Mouse (Mus musculus): ENCODE data around the gene Avp.

Avp gene

DNA sequence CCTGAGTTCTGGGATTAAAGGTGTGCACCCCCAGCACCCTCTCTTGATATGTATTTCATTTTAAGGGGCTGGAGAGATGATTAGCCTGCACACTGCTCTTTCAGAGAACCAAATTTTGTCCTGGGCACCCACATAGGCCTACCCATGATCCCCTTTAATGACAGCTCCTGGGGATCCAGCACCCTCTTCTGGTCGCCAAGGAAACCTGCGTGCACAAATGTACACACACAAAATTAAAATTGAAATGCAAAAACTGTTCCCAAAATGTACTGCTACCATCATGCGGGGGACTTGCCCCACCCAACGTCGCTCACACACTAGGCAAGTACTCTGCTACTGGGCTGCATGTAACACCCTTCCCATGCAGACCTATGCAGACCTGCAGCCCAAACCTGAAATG is 7.4 kb downstream of the Avp start:
- DNase-seq (ENCODE audit: low read depth in 2 of 2, low spot score in 2 of 2) = no peak

DNA sequence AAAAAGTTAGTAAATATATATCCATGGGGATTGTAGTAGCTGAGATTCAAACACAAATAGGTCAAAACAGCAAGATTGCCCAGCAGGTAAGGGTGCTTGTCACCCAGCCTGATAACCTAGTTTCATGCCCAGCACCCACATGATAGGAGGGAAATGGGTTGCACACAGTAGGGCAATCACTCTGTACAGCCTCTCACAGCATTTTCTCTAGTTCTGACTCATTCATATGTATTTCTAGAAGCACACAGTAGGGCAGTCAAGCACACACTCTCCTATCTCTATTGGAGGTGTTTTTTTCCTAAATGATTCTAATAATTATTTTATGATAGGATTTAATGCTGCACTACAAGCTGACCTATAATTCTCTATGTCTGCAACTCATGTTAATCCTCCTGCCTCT is 12.4 kb downstream of the Avp start:
- no peak for DNase-seq (ENCODE audit: low read depth in 2 of 2, low spot score in 2 of 2)

DNA sequence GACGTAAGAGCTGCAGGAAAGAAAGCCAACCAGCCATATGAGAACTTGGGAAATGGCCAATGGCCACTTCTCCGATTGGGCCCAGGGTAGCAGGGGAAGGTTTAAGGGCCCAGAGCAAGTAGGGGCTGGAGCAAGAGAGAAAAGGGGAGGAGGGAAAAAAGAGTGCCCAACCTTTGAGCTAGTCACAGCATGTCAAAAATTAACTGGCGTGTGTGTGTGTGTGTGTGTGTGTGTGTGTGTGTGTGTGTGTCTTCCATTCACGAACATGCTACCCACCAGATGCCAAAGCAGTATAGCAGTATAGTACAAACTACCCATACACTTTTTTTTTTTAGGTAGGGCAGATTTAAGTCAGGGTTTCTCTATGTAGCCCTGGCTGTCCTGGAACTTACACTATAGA is 13.4 kb downstream of the Avp start:
- DNase-seq (ENCODE audit: low read depth in 2 of 2, low spot score in 2 of 2) = no peak

DNA sequence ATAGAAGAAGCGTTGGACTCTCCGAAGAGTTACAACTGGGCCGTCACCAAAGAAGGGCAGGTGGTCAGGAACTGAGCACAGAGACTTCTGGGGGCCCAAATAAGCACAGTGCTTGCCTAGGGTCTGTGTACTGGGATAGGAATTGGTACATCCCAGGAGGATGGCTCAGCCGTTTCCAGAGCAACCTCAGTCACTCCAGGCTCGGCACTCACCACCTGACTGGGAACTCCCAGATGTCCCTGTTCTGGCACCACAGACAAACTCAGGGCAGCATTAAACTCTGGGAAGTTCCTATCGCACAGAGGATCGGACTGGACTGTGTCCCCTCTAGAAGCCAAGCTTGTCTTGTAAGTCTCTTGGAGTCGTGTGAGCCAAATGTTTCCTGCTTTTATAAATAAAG is 17.4 kb downstream of the Avp start:
- DNase-seq (ENCODE audit: low read depth in 2 of 2, low spot score in 2 of 2) = no peak

DNA sequence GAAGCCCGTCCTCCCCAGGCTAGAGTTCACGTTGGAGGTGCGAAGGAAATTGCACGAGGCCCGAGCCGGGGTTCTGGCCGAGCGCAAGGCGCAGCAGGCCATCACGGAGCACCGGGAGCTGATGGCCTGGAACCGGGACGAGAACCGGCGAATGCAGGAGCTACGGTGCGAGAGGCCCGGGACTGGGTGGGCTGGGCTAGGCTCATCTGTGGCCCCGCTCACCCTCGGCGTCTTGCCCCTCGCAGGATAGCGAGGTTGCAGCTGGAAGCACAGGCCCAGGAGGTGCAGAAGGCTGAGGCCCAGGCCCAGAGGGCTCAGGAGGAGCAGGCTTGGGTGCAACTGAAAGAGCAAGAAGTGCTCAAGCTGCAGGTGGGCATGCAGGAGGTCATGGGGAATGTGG is 18.3 kb downstream of the Avp start:
- peak in 1 of 2 experiments; percentile 16 for DNase-seq (ENCODE audit: low read depth in 2 of 2, low spot score in 2 of 2)

DNA sequence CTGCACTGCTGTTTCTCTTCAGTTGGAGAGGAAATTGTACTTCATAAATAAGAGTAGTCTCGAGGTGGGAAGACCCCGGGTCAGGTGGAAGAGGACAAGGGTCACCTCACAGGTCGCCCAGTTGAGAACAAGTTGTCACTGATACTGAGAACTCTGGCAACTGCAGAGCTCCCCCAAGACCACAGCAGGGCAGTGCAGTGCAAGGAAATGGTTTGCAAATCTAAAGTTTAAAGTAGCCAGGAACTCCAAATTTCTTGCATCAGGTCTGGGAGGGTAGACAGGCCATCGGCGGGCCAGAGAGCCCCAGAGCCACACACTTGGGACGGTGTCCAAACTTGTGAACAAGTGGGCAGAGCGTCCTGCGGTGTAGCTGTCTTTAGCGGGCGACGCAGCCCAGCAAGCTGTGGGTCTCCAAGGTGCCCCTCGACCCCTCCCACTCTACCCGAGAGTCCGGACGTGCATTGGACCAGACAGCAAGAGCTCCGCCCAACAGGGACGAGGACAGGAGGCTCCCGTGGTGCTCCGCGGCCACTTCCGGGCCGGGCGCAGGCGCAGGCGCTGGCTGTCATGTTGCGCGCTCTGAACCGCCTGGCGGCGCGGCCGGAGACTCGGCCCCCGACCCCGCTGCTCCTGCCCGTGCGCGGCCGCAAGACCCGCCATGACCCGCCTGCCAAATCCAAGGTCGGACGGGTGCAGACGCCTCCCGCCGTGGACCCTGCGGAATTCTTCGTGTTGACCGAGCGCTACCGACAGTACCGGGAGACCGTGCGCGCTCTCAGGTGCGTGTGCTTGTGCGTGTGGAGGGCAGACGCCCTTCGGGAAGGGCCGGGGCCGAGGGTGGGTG is 18.9 kb downstream of the Avp start, which contains the start of gene Mrps26:
Mrps26 (plus strand) TSS at position 531 of the 844 bp plus-strand sequence.
- DNase-seq (ENCODE audit: low read depth in 2 of 2, low spot score in 2 of 2) = peak; percentile 81 to 83

DNA sequence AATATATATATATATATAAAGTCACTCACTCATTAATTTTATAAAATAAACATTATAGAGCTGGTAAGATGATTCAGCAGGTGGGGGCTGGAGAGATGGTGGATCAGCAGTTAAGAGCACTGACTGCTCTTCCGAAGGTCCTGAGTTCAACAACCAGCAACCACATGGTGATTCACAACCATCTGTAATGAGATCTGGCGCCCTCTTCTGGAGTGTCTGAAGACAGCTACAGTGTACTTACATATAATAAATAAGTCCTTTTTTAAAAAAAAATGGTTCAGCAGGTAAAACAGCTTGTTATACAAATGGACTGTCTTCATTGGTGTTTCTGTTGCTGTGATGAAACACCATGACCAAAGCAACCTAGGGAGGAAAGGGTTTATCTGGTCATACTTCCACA is 24.3 kb downstream of the Avp start:
- DNase-seq (ENCODE audit: low read depth in 2 of 2, low spot score in 2 of 2) = no peak

DNA sequence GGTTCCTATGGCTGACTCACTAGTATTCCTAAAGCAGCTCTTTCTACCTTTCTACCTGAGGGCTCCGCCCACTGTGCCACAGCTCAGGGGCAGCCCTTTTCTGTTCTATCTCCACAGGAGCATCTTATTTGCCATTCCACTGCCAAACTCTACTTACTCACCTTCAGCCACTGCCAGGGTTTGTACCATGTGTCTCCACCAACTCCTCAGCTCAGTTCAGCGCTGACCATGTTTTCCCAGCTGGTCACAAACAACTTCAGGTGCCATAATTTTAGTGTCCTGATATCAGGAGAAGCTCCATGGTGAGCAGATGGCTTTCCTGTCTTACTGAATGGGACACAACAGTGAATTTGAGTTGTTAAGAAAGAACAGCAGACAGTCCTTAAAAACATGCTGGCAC is 24.9 kb downstream of the Avp start:
- DNase-seq (ENCODE audit: low read depth in 2 of 2, low spot score in 2 of 2) = no peak

DNA sequence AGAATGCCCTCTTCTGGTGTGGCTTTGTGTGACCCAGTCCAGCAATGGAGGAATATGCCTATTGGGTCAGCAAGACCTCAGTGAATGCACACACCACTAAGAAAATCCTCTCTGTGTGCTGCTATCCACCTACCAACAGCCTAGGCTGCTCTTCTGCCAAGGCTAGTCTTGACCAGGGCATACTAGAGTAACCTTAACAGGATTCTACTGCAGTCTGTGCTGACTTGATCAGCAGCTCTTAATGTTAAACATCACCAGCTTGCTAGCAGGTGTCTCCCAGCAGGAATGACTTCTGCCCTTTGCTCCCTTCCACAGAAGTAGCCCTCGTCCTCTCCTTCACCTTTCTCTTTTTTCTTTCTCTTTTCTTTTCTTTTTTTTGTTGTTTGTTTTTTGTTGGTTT is 26.1 kb downstream of the Avp start:
- no peak for DNase-seq (ENCODE audit: low read depth in 2 of 2, low spot score in 2 of 2)

DNA sequence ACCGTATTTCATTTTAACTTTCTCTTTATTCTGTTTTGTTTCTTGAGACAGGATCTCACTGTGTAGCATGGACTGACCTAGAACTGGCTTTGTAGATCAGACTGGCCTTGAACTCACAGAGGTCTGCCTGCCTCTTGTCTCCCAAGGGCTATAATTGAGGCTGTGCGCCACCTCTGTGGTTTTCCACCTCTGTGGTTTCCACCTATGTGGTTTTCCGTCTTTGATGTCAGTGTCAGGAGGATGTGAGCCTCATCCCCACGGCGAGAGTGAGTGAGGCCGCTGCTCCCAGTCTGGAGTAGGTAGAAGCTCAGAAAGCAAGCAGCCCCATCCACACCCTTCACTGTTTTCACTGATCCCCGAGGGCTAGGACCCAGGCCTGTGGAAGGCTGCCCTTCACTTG is 27.5 kb downstream of the Avp start:
- DNase-seq (ENCODE audit: low read depth in 2 of 2, low spot score in 2 of 2) = no peak

DNA sequence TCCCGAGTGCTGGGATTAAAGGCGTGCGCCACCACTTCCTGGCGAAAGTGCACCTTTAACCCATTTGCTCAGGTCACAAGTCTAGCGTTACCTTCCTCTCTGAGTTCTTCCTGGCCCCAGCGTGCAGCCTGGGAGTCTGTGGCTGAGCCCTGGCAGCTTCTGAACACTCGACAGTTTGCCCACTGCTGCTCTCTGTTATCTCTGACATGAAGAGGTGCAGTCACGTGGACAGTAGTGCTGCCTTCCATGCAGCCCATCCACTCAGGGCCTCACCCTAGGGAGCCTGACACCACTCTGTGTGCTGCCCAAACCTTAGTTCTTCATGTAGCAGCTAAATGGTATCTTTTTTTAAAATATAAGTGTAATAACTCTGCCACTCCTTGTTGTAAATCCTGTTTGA is 35.4 kb downstream of the Avp start:
- DNase-seq (ENCODE audit: low read depth in 2 of 2, low spot score in 2 of 2) = no peak

DNA sequence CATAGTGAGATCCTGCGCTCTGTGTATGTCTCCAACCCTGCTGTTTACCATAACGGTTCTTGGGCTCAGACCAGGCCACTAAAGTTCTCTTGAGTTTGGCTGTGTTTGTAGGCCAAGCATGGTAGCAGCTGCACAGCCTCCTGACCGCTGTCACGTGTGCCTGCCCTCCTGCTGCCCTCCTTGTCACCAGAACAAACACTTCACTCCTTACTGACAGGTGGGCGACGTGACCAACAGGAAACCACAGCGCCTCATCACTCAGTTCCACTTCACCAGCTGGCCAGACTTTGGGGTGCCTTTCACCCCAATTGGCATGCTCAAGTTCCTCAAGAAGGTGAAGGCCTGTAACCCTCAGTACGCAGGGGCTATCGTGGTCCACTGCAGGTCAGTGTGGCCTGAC is 42.1 kb downstream of the Avp start:
- DNase-seq (ENCODE audit: low read depth in 2 of 2, low spot score in 2 of 2) = no peak

DNA sequence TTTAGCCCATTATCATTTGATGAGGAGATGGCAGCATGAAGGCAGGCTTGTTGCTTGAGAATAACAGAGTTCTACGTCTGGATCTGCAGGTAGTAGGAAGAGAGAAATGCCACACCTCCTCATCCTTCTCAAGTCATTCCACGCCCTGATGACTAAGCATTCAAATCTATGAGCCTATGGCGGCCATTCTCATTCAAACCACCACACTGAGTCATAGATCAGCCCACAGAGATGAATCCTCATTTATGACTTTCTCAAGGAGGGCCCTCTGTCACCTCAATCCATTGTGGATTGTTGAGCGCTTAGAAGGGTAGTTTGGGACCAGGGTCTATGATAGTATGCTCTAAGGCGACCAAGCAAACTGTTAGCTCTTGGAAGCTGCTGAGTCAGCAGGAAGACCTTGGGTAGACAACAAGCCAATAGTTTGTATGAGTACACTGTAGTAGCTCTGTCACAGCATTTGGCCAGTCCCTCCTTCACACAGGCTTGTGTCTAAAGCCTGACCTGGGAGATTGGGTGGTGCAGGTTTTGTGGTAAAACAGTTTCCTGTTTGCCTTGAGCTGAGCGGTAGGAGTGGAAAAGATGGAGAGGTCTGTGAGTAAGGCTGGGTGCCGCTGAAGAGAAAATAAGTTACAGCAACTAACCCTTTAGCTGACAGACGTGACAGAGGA is 43.3 kb downstream of the Avp start:
- DNase-seq (ENCODE audit: low read depth in 2 of 2, low spot score in 2 of 2) = no peak

DNA sequence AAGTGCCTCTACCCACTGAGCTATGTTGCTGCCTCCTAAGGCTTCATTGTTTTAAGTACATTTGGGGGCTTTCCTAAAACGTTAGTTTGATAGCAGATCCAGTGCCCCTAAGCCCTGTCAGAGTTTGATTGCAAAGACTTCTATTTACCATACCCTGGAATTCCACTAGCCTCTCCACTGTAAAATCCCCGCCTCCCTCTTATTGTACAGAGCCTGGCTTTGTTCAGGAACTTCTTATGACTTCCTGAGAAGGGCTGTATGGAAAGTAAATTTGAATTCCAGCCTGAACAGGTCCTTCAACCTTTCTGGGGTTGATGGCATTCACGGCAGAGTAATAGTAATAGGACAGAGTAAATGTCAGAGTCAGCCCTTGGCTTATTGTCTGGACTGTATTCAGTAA is 45.5 kb downstream of the Avp start:
- no peak for DNase-seq (ENCODE audit: low read depth in 2 of 2, low spot score in 2 of 2)

DNA sequence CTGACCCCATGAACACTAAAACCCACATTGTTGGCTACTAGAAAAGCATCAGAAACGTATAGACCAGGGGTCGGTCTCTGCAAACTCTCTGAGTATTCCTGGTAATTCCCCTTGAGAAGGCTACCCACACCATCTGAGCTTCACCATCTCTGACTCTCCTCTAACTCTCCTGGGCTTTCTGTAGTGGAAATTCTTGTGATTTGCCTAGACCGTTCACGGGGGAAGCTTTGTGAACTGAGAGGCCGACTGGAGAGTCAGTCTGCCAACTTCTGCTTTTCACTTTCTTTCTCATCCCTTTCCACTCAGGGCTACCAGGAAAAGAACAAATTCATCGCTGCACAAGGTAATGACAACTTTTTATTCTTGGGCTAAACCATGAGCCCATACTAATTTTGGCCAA is 47.3 kb downstream of the Avp start:
- DNase-seq (ENCODE audit: low read depth in 2 of 2, low spot score in 2 of 2) = no peak

DNA sequence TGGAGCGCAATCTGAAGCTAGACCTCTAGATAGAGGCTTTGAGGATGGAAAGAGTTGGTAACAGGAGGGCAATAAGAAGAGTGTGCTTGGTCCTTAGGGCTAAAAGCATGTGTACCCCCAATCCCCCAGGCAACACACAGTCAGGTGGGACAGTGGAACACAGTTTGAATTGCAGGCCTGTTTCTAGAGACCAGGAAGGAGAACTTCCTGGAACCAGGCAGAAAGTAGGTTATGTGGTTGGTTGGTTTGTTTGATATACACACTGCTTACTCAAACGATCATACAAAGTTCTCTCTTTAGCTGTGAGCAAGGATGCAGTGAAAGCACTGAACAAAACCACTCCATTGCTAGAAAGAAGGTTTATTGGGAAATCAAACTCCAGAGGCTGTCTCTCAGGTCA is 50.2 kb downstream of the Avp start:
- DNase-seq (ENCODE audit: low read depth in 2 of 2, low spot score in 2 of 2) = no peak

Measured in CD8-positive naive resting alpha-beta T cell, adult 2 months (primary cell).